Mouse (Mus musculus): ENCODE measurements around the gene Slc22a4. TPM values are rescaled to one million over a fixed set of nuclear protein-coding genes. Genes with fewer than 3 reads are reported as not detected.

Gene Slc22a4
- polyA plus RNA-seq, 1 experiment, result 4.0 TPM

GRCm38 (mm10) chr11:54065106-54065914 lies 37.4 kb upstream of the Slc22a4 start:
- peaks cover 3% of the 10 kb centered on the region for H3K79me3 ChIP-seq (ENCODE audit: low read depth)
- H3K4me3 ChIP-seq (ENCODE audit: insufficient read depth, poor library complexity, severe bottlenecking), result no peak overlapping the region
- H3K36me3 ChIP-seq (ENCODE audit: control insufficient read depth, insufficient read depth), result peaks cover 5% of the 10 kb centered on the region
- H3K27me3 ChIP-seq (ENCODE audit: control insufficient read depth, insufficient read depth, insufficient read length), result no peaks in the 10 kb centered on the region
- peaks cover 38% of the 10 kb centered on the region for H3K79me2 ChIP-seq (ENCODE audit: control insufficient read depth, insufficient read depth)
- TF ChIP-seq CTCF (IDR thresholded peaks at IDR 0.05; ENCODE audit: control insufficient read depth, insufficient read depth, insufficient read length) (no peak), MYOD1 (IDR thresholded peaks at IDR 0.05; ENCODE audit: control insufficient read depth, insufficient read length, low read depth) (no peak), MYOG (IDR thresholded peaks at IDR 0.05; ENCODE audit: control insufficient read depth, extremely low read depth, insufficient read length) (no peak), FOSL1 (IDR thresholded peaks at IDR 0.05; ENCODE audit: insufficient read depth, low read length, poor library complexity, severe bottlenecking) (no peak), USF1 (IDR thresholded peaks at IDR 0.05; ENCODE audit: low read depth) (no peak), MAX (IDR thresholded peaks at IDR 0.05) (no peak), CEBPB (IDR thresholded peaks at IDR 0.05; ENCODE audit: low read depth) (no peak)
- no peak overlapping the region for H3ac ChIP-seq (ENCODE audit: control insufficient read depth, insufficient read length, low read depth)

- no peak overlapping the region for H3K4me3 ChIP-seq (ENCODE audit: insufficient read depth, poor library complexity, severe bottlenecking)
- H3K79me3 ChIP-seq (ENCODE audit: low read depth), result peaks cover 3% of the 10 kb centered on the region
- H3K27me3 ChIP-seq (ENCODE audit: control insufficient read depth, insufficient read depth, insufficient read length), result no peaks in the 10 kb centered on the region
- H3K36me3 ChIP-seq (ENCODE audit: control insufficient read depth, insufficient read depth), result peaks cover 12% of the 10 kb centered on the region
- TF ChIP-seq MAX (IDR thresholded peaks at IDR 0.05) (no peak), USF1 (IDR thresholded peaks at IDR 0.05; ENCODE audit: low read depth) (peak; percentile 43)
- H3ac ChIP-seq (ENCODE audit: control insufficient read depth, insufficient read length, low read depth), result no peak overlapping the region
- peaks cover 44% of the 10 kb centered on the region for H3K79me2 ChIP-seq (ENCODE audit: control insufficient read depth, insufficient read depth)
These were observed 36.6 kb upstream of the Slc22a4 start for GRCm38 (mm10) chr11:54064412-54064978.

- peaks cover 19% of the 10 kb centered on the region for H3K36me3 ChIP-seq (ENCODE audit: control insufficient read depth, insufficient read depth)
- peaks cover 46% of the 10 kb centered on the region for H3K79me2 ChIP-seq (ENCODE audit: control insufficient read depth, insufficient read depth)
- peaks cover 3% of the 10 kb centered on the region for H3K79me3 ChIP-seq (ENCODE audit: low read depth)
These were observed 35.5 kb upstream of the Slc22a4 start for GRCm38 (mm10) chr11:54063472-54063775.

GRCm38 (mm10) chr11:54062753-54063471 lies 35.0 kb upstream of the Slc22a4 start:
- no peak overlapping the region for H3K4me3 ChIP-seq (ENCODE audit: insufficient read depth, poor library complexity, severe bottlenecking)
- no peak for TF ChIP-seq MAX (IDR thresholded peaks at IDR 0.05)
- no peak for TF ChIP-seq USF1 (IDR thresholded peaks at IDR 0.05; ENCODE audit: low read depth)
- no peak for TF ChIP-seq FOSL1 (IDR thresholded peaks at IDR 0.05; ENCODE audit: insufficient read depth, low read length, poor library complexity, severe bottlenecking)
- TF ChIP-seq CEBPB (IDR thresholded peaks at IDR 0.05; ENCODE audit: low read depth), result no peak
- peak; percentile 87 for TF ChIP-seq MYOD1 (IDR thresholded peaks at IDR 0.05; ENCODE audit: control insufficient read depth, insufficient read length, low read depth)
- H3K36me3 ChIP-seq (ENCODE audit: control insufficient read depth, insufficient read depth), result peaks cover 19% of the 10 kb centered on the region
- H3ac ChIP-seq (ENCODE audit: control insufficient read depth, insufficient read length, low read depth), result no peak overlapping the region
- H3K27me3 ChIP-seq (ENCODE audit: control insufficient read depth, insufficient read depth, insufficient read length), result no peaks in the 10 kb centered on the region
- H3K79me2 ChIP-seq (ENCODE audit: control insufficient read depth, insufficient read depth), result peaks cover 46% of the 10 kb centered on the region
- H3K79me3 ChIP-seq (ENCODE audit: low read depth), result peaks cover 3% of the 10 kb centered on the region

More at GRCm38 (mm10) chr11:54063472-54063775, 35.5 kb upstream of the Slc22a4 start:
- Histone ChIP-seq H3ac (ENCODE audit: control insufficient read depth, insufficient read length, low read depth) (no peak overlapping the region), H3K27me3 (ENCODE audit: control insufficient read depth, insufficient read depth, insufficient read length) (no peaks in the 10 kb centered on the region), H3K4me3 (ENCODE audit: insufficient read depth, poor library complexity, severe bottlenecking) (no peak overlapping the region)
- no peak for TF ChIP-seq MAX (IDR thresholded peaks at IDR 0.05)
- no peak for TF ChIP-seq FOSL1 (IDR thresholded peaks at IDR 0.05; ENCODE audit: insufficient read depth, low read length, poor library complexity, severe bottlenecking)
- no peak for TF ChIP-seq MYOG (IDR thresholded peaks at IDR 0.05; ENCODE audit: control insufficient read depth, extremely low read depth, insufficient read length)
- TF ChIP-seq CTCF (IDR thresholded peaks at IDR 0.05; ENCODE audit: control insufficient read depth, insufficient read depth, insufficient read length), result no peak
- TF ChIP-seq CEBPB (IDR thresholded peaks at IDR 0.05; ENCODE audit: low read depth), result no peak
- no peak for TF ChIP-seq USF1 (IDR thresholded peaks at IDR 0.05; ENCODE audit: low read depth)
- TF ChIP-seq MYOD1 (IDR thresholded peaks at IDR 0.05; ENCODE audit: control insufficient read depth, insufficient read length, low read depth), result no peak

- Histone ChIP-seq H3K27me3 (ENCODE audit: control insufficient read depth, insufficient read depth, insufficient read length) (no peaks in the 10 kb centered on the region), H3ac (ENCODE audit: control insufficient read depth, insufficient read length, low read depth) (no peak overlapping the region), H3K79me3 (ENCODE audit: low read depth) (peaks cover 3% of the 10 kb centered on the region), H3K79me2 (ENCODE audit: control insufficient read depth, insufficient read depth) (peaks cover 44% of the 10 kb centered on the region), H3K36me3 (ENCODE audit: control insufficient read depth, insufficient read depth) (peaks cover 19% of the 10 kb centered on the region), H3K4me3 (ENCODE audit: insufficient read depth, poor library complexity, severe bottlenecking) (no peak overlapping the region)
- no peak for TF ChIP-seq CEBPB (IDR thresholded peaks at IDR 0.05; ENCODE audit: low read depth)
- peak; percentile 46 for TF ChIP-seq MAX (IDR thresholded peaks at IDR 0.05)
These were observed 34.3 kb upstream of the Slc22a4 start for GRCm38 (mm10) chr11:54062086-54062752.

Measured in C2C12 (cell line).